Mouse (Mus musculus) G1E (cell line): ENCODE data around the gene Ube2k.

Source experiments
- CTCF ChIP-seq: IDR thresholded peaks from 2 replicates; pipeline ENCODE4 v1.5.1; 2012; ENCODE audit warnings: low read depth, low read length, inconsistent platforms, mixed read lengths
- GATA1 ChIP-seq: IDR thresholded peaks from 2 replicates; pipeline ENCODE4 v1.6.1; 2012; ENCODE audit warnings: borderline replicate concordance, low read length, inconsistent platforms, mixed read lengths
- GATA2 ChIP-seq: IDR thresholded peaks from 2 replicates; pipeline ENCODE4 v1.6.1; 2012; ENCODE audit warnings: low read depth, low read length, inconsistent platforms, borderline replicate concordance
- POLR2AphosphoS5 ChIP-seq: IDR thresholded peaks from 2 replicates; pipeline ENCODE4 v1.6.1; 2012; ENCODE audit warnings: low read depth, low read length, inconsistent platforms; ENCODE audit not compliant: insufficient replicate concordance
- TAL1 ChIP-seq: conservative IDR thresholded peaks from 2 replicates; pipeline ENCODE4 v1.6.1; 2012; ENCODE audit warnings: low read depth, low read length, inconsistent platforms, mixed read lengths

DNA sequence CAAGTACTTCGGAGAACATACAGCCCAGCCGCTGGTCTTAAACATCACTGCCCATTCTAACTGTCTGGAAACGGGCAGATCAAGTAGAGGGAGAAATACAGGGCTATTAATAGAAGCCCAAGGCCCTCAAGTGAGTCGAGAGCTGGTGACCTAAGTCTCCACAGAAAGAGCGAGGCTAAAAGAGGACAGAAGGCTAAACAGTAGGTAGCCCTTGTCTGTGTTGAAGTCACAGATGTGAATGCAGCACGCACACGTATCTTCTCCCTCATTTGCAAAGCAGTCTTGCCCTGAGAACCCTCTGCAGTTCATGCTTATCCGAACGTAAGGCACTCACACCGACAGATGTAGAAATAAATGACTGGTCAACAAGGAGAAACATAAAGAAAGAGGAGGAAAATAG, 49.7 kb upstream of the Ube2k start:
- no peak for TF ChIP-seq CTCF
- no peak for TF ChIP-seq GATA1
- no peak for TF ChIP-seq GATA2
- TF ChIP-seq POLR2AphosphoS5: no peak
- TF ChIP-seq TAL1: no peak
